Mouse (Mus musculus): Measurements from ENCODE around the gene Mtfp1. TPM values are rescaled to one million over a fixed set of nuclear protein-coding genes. Genes with fewer than 3 reads are reported as not detected.

The Mtfp1 gene
- polyA plus RNA-seq, 1 experiment from 2014 or later = 20.4 TPM

DNA sequence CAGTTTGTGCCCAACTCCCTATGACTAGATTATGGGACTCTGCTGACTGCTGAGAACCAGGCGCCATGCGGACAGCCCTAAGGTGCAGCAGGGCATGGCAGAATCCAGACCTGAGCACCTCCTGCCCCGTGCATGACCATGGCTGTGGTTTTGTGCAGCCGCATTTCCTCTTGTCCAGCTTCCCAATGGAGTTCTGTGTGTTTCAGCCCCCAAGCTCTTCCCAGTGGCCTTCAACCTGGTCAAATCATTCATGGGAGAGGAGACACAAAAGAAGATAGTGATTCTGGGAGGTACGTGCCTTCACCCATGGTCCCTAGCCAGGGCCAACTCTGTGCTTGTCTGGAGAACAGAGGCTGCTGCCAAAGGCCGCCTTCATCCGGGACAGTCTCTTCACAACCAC lies 52.2 kb downstream of the Mtfp1 start:
- Histone ChIP-seq H3K4me1 (replicated peaks) (no peaks in the 10 kb centered on the region), H3K36me3 (replicated peaks) (no peaks in the 10 kb centered on the region), H3K9ac (no peak overlapping the region), H3K27me3 (no peaks in the 10 kb centered on the region), H3K9me3 (replicated peaks) (no peaks in the 10 kb centered on the region), H3K27ac (replicated peaks) (no peak overlapping the region), H3K4me2 (no peak overlapping the region), H3K4me3 (replicated peaks) (no peak overlapping the region)
- ATAC-seq (ENCODE audit: insufficient read depth) = no peak
- whole genome bisulfite sequencing (ENCODE audit: insufficient replicate concordance) = 73% methylated on average over 7 of the region's 7 CpGs

Small RNA genes lying within 50 kb of the gene (microRNA-seq; reads per million reads assigned to microRNA genes)
- gene Mir3060 = 3.0 reads per million, percentile 7 among the genes with 10 or more reads in this experiment

Other genes with a start within 250 kb of the Mtfp1 start
- 0.09 TPM in 2 replicates for gene Osbp2, start 231.5 kb downstream of the Mtfp1 start, polyA plus RNA-seq (2015; fragmentation: Nextera tagmentation; extraction: Ambion mirVana)
- not detected in 2 replicates for gene 4921536K21Rik, start 200.3 kb downstream of the Mtfp1 start, polyA plus RNA-seq (2015; fragmentation: Nextera tagmentation; extraction: Ambion mirVana)
- 0.13 and 0.38 TPM in 2 replicates for gene Dusp18, start 200.2 kb downstream of the Mtfp1 start, polyA plus RNA-seq (2015; fragmentation: Nextera tagmentation; extraction: Ambion mirVana)
- gene Slc35e4, start 180.8 kb downstream of the Mtfp1 start, polyA plus RNA-seq (2015; fragmentation: Nextera tagmentation; extraction: Ambion mirVana) = 0.43 and 0.44 TPM in 2 replicates
- 28.6 and 32.0 TPM in 2 replicates for gene Tcn2, start 163.3 kb downstream of the Mtfp1 start, polyA plus RNA-seq (2015; fragmentation: Nextera tagmentation; extraction: Ambion mirVana)
- gene Pes1, start 131.5 kb downstream of the Mtfp1 start, polyA plus RNA-seq (2015; fragmentation: Nextera tagmentation; extraction: Ambion mirVana) = 36.5 and 37.2 TPM in 2 replicates
- 0.17 TPM in 1 of 2 replicates, not detected in the other for gene 4930556J24Rik, start 118.7 kb downstream of the Mtfp1 start, polyA plus RNA-seq (2015; fragmentation: Nextera tagmentation; extraction: Ambion mirVana)
- gene Gal3st1, start 111.8 kb downstream of the Mtfp1 start, polyA plus RNA-seq (2015; fragmentation: Nextera tagmentation; extraction: Ambion mirVana) = 1.6 and 2.1 TPM in 2 replicates
- 3.6 and 5.1 TPM in 2 replicates for gene Sec14l4, start 64.0 kb downstream of the Mtfp1 start, polyA plus RNA-seq (2015; fragmentation: Nextera tagmentation; extraction: Ambion mirVana)
- gene Sec14l3, start 30.6 kb downstream of the Mtfp1 start, polyA plus RNA-seq (2015; fragmentation: Nextera tagmentation; extraction: Ambion mirVana) = not detected in 2 replicates
- gene Sec14l2, start 28.0 kb upstream of the Mtfp1 start, polyA plus RNA-seq (2015; fragmentation: Nextera tagmentation; extraction: Ambion mirVana) = 9.1 and 11.0 TPM in 2 replicates
- gene Rnf215, start 39.8 kb upstream of the Mtfp1 start, polyA plus RNA-seq (2015; fragmentation: Nextera tagmentation; extraction: Ambion mirVana) = 5.0 and 5.9 TPM in 2 replicates
- 0.47 and 0.76 TPM in 2 replicates for gene Ccdc157, start 64.8 kb upstream of the Mtfp1 start, polyA plus RNA-seq (2015; fragmentation: Nextera tagmentation; extraction: Ambion mirVana)
- gene Sf3a1, start 64.9 kb upstream of the Mtfp1 start, polyA plus RNA-seq (2015; fragmentation: Nextera tagmentation; extraction: Ambion mirVana) = 19.3 and 19.4 TPM in 2 replicates
- 7.0 TPM in 2 replicates for gene Tbc1d10a, start 91.3 kb upstream of the Mtfp1 start, polyA plus RNA-seq (2015; fragmentation: Nextera tagmentation; extraction: Ambion mirVana)
- 1.5 TPM in 2 replicates for gene Castor1, start 122.8 kb upstream of the Mtfp1 start, polyA plus RNA-seq (2015; fragmentation: Nextera tagmentation; extraction: Ambion mirVana)
- gene Osm, start 141.0 kb upstream of the Mtfp1 start, polyA plus RNA-seq (2015; fragmentation: Nextera tagmentation; extraction: Ambion mirVana) = 0.50 TPM in 2 replicates
- not detected in 2 replicates for gene Lif, start 162.1 kb upstream of the Mtfp1 start, polyA plus RNA-seq (2015; fragmentation: Nextera tagmentation; extraction: Ambion mirVana)

All from liver, embryonic 15.5 days (tissue).